In the genomic region with DNA sequence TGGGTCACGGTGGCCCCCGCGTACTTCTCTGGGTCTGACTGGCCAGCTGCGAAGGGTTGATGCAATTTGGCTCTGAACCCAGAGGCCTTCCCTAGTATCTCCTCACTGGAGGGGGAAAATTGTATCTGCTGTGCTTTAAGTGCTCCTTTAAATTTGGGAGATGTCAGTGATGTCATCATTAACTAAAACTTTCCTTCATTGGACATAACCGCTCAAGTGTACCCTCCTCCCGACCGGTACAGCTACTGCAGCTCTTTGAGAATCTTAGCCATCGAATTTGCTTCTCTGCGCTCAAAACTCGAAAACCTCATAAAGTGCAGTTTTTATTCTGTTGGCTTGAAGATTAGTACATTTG, we compare ENCODE assay signal across 8 mouse cellular contexts. TPM values are rescaled to one million over a fixed set of nuclear protein-coding genes. Genes with fewer than 3 reads are reported as not detected.
A peak's percentile ranks its signal among the peaks of the same experiment; 100 is the strongest.
DNase-seq lines count a peak whose midpoint lies in the region; ATAC-seq and TF ChIP-seq lines count a peak whose summit lies in the region.

No protein-coding gene starts in this region.

- TF ChIP-seq POLR2A in testis, adult 2 months (IDR thresholded peaks at IDR 0.05; ENCODE audit: control insufficient read depth, low read depth, low read length), result no peak
- no peak for TF ChIP-seq POLR2A in limb, embryonic 14.5 days (IDR thresholded peaks at IDR 0.05; ENCODE audit: borderline replicate concordance, extremely low read depth, insufficient read depth, insufficient read length)

- H3K9me3 ChIP-seq in heart, embryonic 10.5 days, result no peaks in the 10 kb centered on the region
- no peaks in the 10 kb centered on the region for H3K9me3 ChIP-seq in limb, embryonic 14.5 days (ENCODE audit: control insufficient read depth, low read length)

- peak overlapping the region; percentile 83 for H3K4me2 ChIP-seq in limb, embryonic 14.5 days (replicated peaks; ENCODE audit: low read depth, low read length, severe bottlenecking)

- peaks cover 33% of the 10 kb centered on the region for H3K27me3 ChIP-seq in heart, embryonic 10.5 days (ENCODE audit: insufficient read depth, poor library complexity, severe bottlenecking)
- H3K27me3 ChIP-seq in testis, adult 2 months (ENCODE audit: control insufficient read depth, insufficient read depth, low read length), result no peaks in the 10 kb centered on the region
- H3K27me3 ChIP-seq in limb, embryonic 14.5 days (ENCODE audit: control insufficient read depth, insufficient read depth, low read length), result peaks cover 23% of the 10 kb centered on the region

- H3K27ac ChIP-seq in heart, embryonic 10.5 days, result no peak overlapping the region
- no peak overlapping the region for H3K27ac ChIP-seq in testis, adult 2 months (ENCODE audit: control insufficient read depth, insufficient read depth, low read depth, low read length)
- no peak overlapping the region for H3K27ac ChIP-seq in limb, embryonic 14.5 days (replicated peaks; ENCODE audit: low read depth, low read length)

- no peak for TF ChIP-seq CTCF in testis, adult 2 months (IDR thresholded peaks at IDR 0.05; ENCODE audit: control insufficient read depth, insufficient read depth, insufficient replicate concordance, low read depth, low read length)

- H3K4me3 ChIP-seq in heart, embryonic 10.5 days, result peak overlapping the region; percentile 71
- H3K4me3 ChIP-seq in testis, adult 2 months (ENCODE audit: control insufficient read depth, low read depth, low read length), result peak overlapping the region; percentile 72
- peak overlapping the region; percentile 47 for H3K4me3 ChIP-seq in limb, embryonic 14.5 days (replicated peaks; ENCODE audit: low read length)

- peaks cover 10% of the 10 kb centered on the region; the same call in 1 of the 2 replicates for H3K4me1 ChIP-seq in heart, embryonic 10.5 days
- peaks cover 5% of the 10 kb centered on the region for H3K4me1 ChIP-seq in testis, adult 2 months (ENCODE audit: control insufficient read depth, insufficient read depth, low read length)
- 0 out of 2 replicates have a peak, but pooled peaks cover 3% of the 10 kb centered on the region for H3K4me1 ChIP-seq in limb, embryonic 14.5 days (ENCODE audit: control insufficient read depth, insufficient read depth, low read length)

- no peaks in the 10 kb centered on the region for H3K36me3 ChIP-seq in heart, embryonic 10.5 days
- H3K36me3 ChIP-seq in testis, adult 2 months (ENCODE audit: control insufficient read depth, insufficient read depth, low read length), result no peaks in the 10 kb centered on the region
- no peaks in the 10 kb centered on the region for H3K36me3 ChIP-seq in limb, embryonic 14.5 days (ENCODE audit: control insufficient read depth, insufficient read depth, low read length)

- no peak for DNase-seq in heart, embryonic 10.5 days (ENCODE audit: low spot score)
- DNase-seq in heart, adult 18-20 months, result no peak
- no peak for DNase-seq in testis, postnatal 10 days (ENCODE audit: low spot score)
- no peak for DNase-seq in limb, embryonic 14.5 days (ENCODE audit: low spot score)
- no peak for DNase-seq in adrenal gland, postnatal 36 days
- DNase-seq in thymus, postnatal 36 days, result no peak
- DNase-seq in kidney, postnatal 14 days, result no peak

- WGBS in heart, embryonic 10.5 days, result 29% methylated on average over 10 of the region's 10 CpGs
- 28% methylated on average over 10 of the region's 10 CpGs for WGBS in limb, embryonic 14.5 days

- ATAC-seq in limb, embryonic 14.5 days (ENCODE audit: low FRiP score, low read depth), result no peak

- H3K9ac ChIP-seq in limb, embryonic 14.5 days (ENCODE audit: low read depth, low read length, severe bottlenecking), result no peak overlapping the region

RNA-seq across cellular contexts. Expression of a gene that starts 0.8 kb away (rescaled TPM):
- 0.14 TPM in 1 of 2 replicates, not detected in the other for polyA plus RNA-seq in heart, embryonic 10.5 days (2016; fragmentation: Nextera tagmentation; extraction: Ambion mirVana)
- not detected for total RNA-seq in heart, adult 18-20 months (2021)
- polyA plus RNA-seq in testis, adult 2 months (2012; rRNA removed), result 6.3 and 7.6 TPM in 2 replicates
- polyA plus RNA-seq in limb, embryonic 14.5 days (2012; rRNA removed), result 1.1 and 2.2 TPM in 2 replicates
- polyA plus RNA-seq in limb, embryonic 14.5 days (2014; fragmentation: Nextera tagmentation; extraction: Ambion mirVana), result 0.28 and 0.47 TPM in 2 replicates
- under 1 TPM; 0.50 to 0.53 TPM for total RNA-seq in adrenal gland, postnatal 36 days (2021)
